Mouse (Mus musculus) MEL (cell line): ENCODE measurements around the gene Afdn. TPM values are rescaled to one million over a fixed set of nuclear protein-coding genes. Genes with fewer than 3 reads are reported as not detected.

Experiments used
- DNase-seq: peaks from one replicate; pipeline ENCODE4 v3.0.0; 2011; ENCODE audit warnings: low read depth, low spot score
- H3K27ac ChIP-seq: 2 replicates; pipeline ENCODE4 v1.5.1; 2012; ENCODE audit warnings: low read depth, mild to moderate bottlenecking, control low read depth, low read length, moderate library complexity; ENCODE audit not compliant: control insufficient read depth
- H3K27me3 ChIP-seq, 2 experiments: fragments of 150-350 bp in 1 of 2; sonication (generic) in 1 of 2; 2 replicates each; pipeline ENCODE4 v1.6.1; 2012; ENCODE audit warnings: low read length in 2 of 2, mild to moderate bottlenecking in 2 of 2, improper control_type of control experiment in 1 of 2, moderate library complexity in 1 of 2; ENCODE audit not compliant: insufficient read depth in 2 of 2, control insufficient read depth in 1 of 2
- H3K36me3 ChIP-seq, 2 experiments: 2 replicates each; pipeline ENCODE4 v1.6.1; 2012 to 2014; ENCODE audit warnings: low read length in 2 of 2, improper control_type of control experiment in 1 of 2, inconsistent platforms in 1 of 2, mild to moderate bottlenecking in 1 of 2; ENCODE audit not compliant: insufficient read depth in 2 of 2, control insufficient read depth in 1 of 2
- H3K4me1 ChIP-seq, 2 experiments: fragments of 150-350 bp in 1 of 2; sonication (generic) in 1 of 2; 2 replicates each; pipeline ENCODE4 v1.6.1; 2012; ENCODE audit warnings: low read length in 2 of 2, improper control_type of control experiment in 1 of 2, mild to moderate bottlenecking in 1 of 2; ENCODE audit not compliant: insufficient read depth in 2 of 2, control insufficient read depth in 1 of 2
- H3K4me3 ChIP-seq, 2 experiments: fragments of 150-350 bp in 1 of 2; sonication (generic) in 1 of 2; 2 replicates each; pipeline ENCODE4 v1.5.1; 2012; ENCODE audit warnings: low read depth in 2 of 2, low read length in 2 of 2, mild to moderate bottlenecking in 2 of 2, moderate library complexity in 2 of 2, control low read depth in 1 of 2, improper control_type of control experiment in 1 of 2; ENCODE audit not compliant: control insufficient read depth in 1 of 2, insufficient read depth in 1 of 2
- H3K79me2 ChIP-seq: 2 replicates; pipeline ENCODE4 v1.6.1; 2012; ENCODE audit warnings: mild to moderate bottlenecking, low read length, moderate library complexity; ENCODE audit not compliant: control insufficient read depth, poor library complexity, insufficient read depth
- H3K9ac ChIP-seq: 2 replicates; pipeline ENCODE4 v1.6.1; 2012; ENCODE audit warnings: low read depth, mild to moderate bottlenecking, control low read depth, low read length, moderate library complexity; ENCODE audit not compliant: control insufficient read depth, poor library complexity, severe bottlenecking
- H3K9me3 ChIP-seq: fragments of 150-350 bp; sonication (generic); replicated peaks from 2 replicates; pipeline ENCODE4 v1.6.1; 2012; ENCODE audit warnings: mild to moderate bottlenecking, low read length, improper control_type of control experiment, moderate library complexity; ENCODE audit not compliant: insufficient read depth
- BHLHE40 ChIP-seq: IDR thresholded peaks from 2 replicates; pipeline ENCODE4 v1.6.1; 2012; ENCODE audit warnings: low read depth, mild to moderate bottlenecking, inconsistent platforms, low read length, improper control_type of control experiment, borderline replicate concordance
- CHD1 ChIP-seq: IDR thresholded peaks from 2 replicates; pipeline ENCODE4 v1.6.1; 2012; ENCODE audit warnings: low read depth, mild to moderate bottlenecking, inconsistent platforms, low read length, improper control_type of control experiment
- CHD2 ChIP-seq: IDR thresholded peaks from 2 replicates; pipeline ENCODE4 v1.6.1; 2011; ENCODE audit warnings: low read length, improper control_type of control experiment
- E2F4 ChIP-seq: IDR thresholded peaks from 2 replicates; pipeline ENCODE4 v1.6.1; 2011; ENCODE audit warnings: low read depth, low read length, improper control_type of control experiment, borderline replicate concordance
- ELF1 ChIP-seq: IDR thresholded peaks from 2 replicates; pipeline ENCODE4 v1.6.1; 2014; ENCODE audit warnings: low read depth, mild to moderate bottlenecking, inconsistent platforms, low read length, improper control_type of control experiment, moderate library complexity
- GABPA ChIP-seq: IDR thresholded peaks from 2 replicates; pipeline ENCODE4 v1.6.1; 2012; ENCODE audit warnings: low read depth, mild to moderate bottlenecking, inconsistent platforms, low read length, improper control_type of control experiment, moderate library complexity
- GATA1 ChIP-seq: IDR thresholded peaks from 2 replicates; pipeline ENCODE4 v1.6.1; 2011; ENCODE audit warnings: low read depth, low read length, improper control_type of control experiment
- JUND ChIP-seq: IDR thresholded peaks from 2 replicates; pipeline ENCODE4 v1.6.1; 2011; ENCODE audit warnings: low read depth, mild to moderate bottlenecking, improper control_type of control experiment, low read length
- MAFK ChIP-seq: IDR thresholded peaks from 2 replicates; pipeline ENCODE4 v1.6.1; 2011; ENCODE audit warnings: low read depth, mild to moderate bottlenecking, low read length, improper control_type of control experiment, borderline replicate concordance
- MAX ChIP-seq: IDR thresholded peaks from 2 replicates; pipeline ENCODE4 v1.6.1; 2011; ENCODE audit warnings: low read length, improper control_type of control experiment
- MAZ ChIP-seq: IDR thresholded peaks from 2 replicates; pipeline ENCODE4 v1.6.1; 2012; ENCODE audit warnings: low read depth, mild to moderate bottlenecking, inconsistent platforms, low read length, improper control_type of control experiment
- MEF2A ChIP-seq: IDR thresholded peaks from 2 replicates; pipeline ENCODE4 v1.6.1; 2014; ENCODE audit warnings: low read depth, mild to moderate bottlenecking, inconsistent platforms, low read length, improper control_type of control experiment; ENCODE audit not compliant: poor library complexity, insufficient replicate concordance, severe bottlenecking; ENCODE audit errors: extremely low read depth
- RCOR1 ChIP-seq: IDR thresholded peaks from 2 replicates; pipeline ENCODE4 v1.6.1; 2012; ENCODE audit warnings: low read depth, mild to moderate bottlenecking, inconsistent platforms, low read length, improper control_type of control experiment
- SIN3A ChIP-seq: IDR thresholded peaks from 2 replicates; pipeline ENCODE4 v1.6.1; 2012; ENCODE audit warnings: low read length, improper control_type of control experiment, inconsistent platforms
- SMC3 ChIP-seq: IDR thresholded peaks from 2 replicates; pipeline ENCODE4 v1.6.1; 2011; ENCODE audit warnings: low read depth, low read length, improper control_type of control experiment
- TAL1 ChIP-seq: IDR thresholded peaks from 2 replicates; pipeline ENCODE4 v1.6.1; 2012; ENCODE audit warnings: mild to moderate bottlenecking, inconsistent platforms, low read length, moderate library complexity, mixed read lengths
- TBP ChIP-seq: IDR thresholded peaks from 2 replicates; pipeline ENCODE4 v1.8.0; 2011; ENCODE audit warnings: low read depth, low read length, improper control_type of control experiment
- TCF12 ChIP-seq: IDR thresholded peaks from 2 replicates; pipeline ENCODE4 v1.6.1; 2014; ENCODE audit warnings: low read depth, mild to moderate bottlenecking, inconsistent platforms, low read length, improper control_type of control experiment, moderate library complexity
- UBTF ChIP-seq: IDR thresholded peaks from 2 replicates; pipeline ENCODE4 v1.6.1; 2012; ENCODE audit warnings: low read depth, mild to moderate bottlenecking, inconsistent platforms, low read length, improper control_type of control experiment, moderate library complexity, borderline replicate concordance; ENCODE audit not compliant: insufficient read depth
- USF2 ChIP-seq, 2 experiments: IDR thresholded peaks; 2 replicates each; pipeline ENCODE4 v1.6.1; 2011 to 2012; ENCODE audit warnings: improper control_type of control experiment in 2 of 2, low read length in 2 of 2, borderline replicate concordance in 1 of 2, inconsistent platforms in 1 of 2, low read depth in 1 of 2, mild to moderate bottlenecking in 1 of 2; ENCODE audit not compliant: insufficient read depth in 1 of 2
- ZC3H11A ChIP-seq: IDR thresholded peaks from 2 replicates; pipeline ENCODE4 v1.6.1; 2012; ENCODE audit warnings: low read depth, mild to moderate bottlenecking, inconsistent platforms, low read length, improper control_type of control experiment
- ZKSCAN1 ChIP-seq: IDR thresholded peaks from 2 replicates; pipeline ENCODE4 v1.6.1; 2012; ENCODE audit warnings: low read depth, mild to moderate bottlenecking, inconsistent platforms, low read length, improper control_type of control experiment, moderate library complexity
- ZMIZ1 ChIP-seq: IDR thresholded peaks from 2 replicates; pipeline ENCODE4 v1.6.1; 2012; ENCODE audit warnings: low read depth, mild to moderate bottlenecking, inconsistent platforms, low read length, improper control_type of control experiment, moderate library complexity
- ZNF384 ChIP-seq: IDR thresholded peaks from 2 replicates; pipeline ENCODE4 v1.6.1; 2012; ENCODE audit warnings: low read depth, mild to moderate bottlenecking, inconsistent platforms, low read length, improper control_type of control experiment
- polyA plus RNA-seq, 2 experiments: library from polyadenylated mRNA; stranded (reverse) in 1 of 2; unstranded in 1 of 2; fragments of >175 nt in 1 of 2; fragments of >200 nt in 1 of 2; gene quantifications; 2 replicates each; pipeline versions ENCODE4 v1.2.1 to v1.2.4; 2012; ENCODE audit warnings: low replicate concordance in 2 of 2, low read depth in 1 of 2; ENCODE audit not compliant: insufficient read length in 2 of 2, insufficient read depth in 1 of 2, missing spikeins in 1 of 2
- total RNA-seq: library from RNA; depleted of rRNA; stranded (reverse); fragments of 300-350 nt; gene quantifications from 2 replicates; pipeline ENCODE4 v1.2.3, GENCODE M21; 2012

Gene Afdn
- total and polyA plus RNA-seq, 3 experiments, result 0.39 TPM; not detected in 1

GRCm38 (mm10) chr17:13714128-13714527 is 46.2 kb upstream of the Afdn start:
- no peaks in the 10 kb centered on the region for H3K4me1 ChIP-seq
- no peak overlapping the region for H3K9ac ChIP-seq
- no peaks in the 10 kb centered on the region for H3K79me2 ChIP-seq
- H3K27me3 ChIP-seq, result no peaks in the 10 kb centered on the region
- H3K4me3 ChIP-seq, result no peak overlapping the region
- DNase-seq, result no peak
- no peak overlapping the region for H3K27ac ChIP-seq
- no peaks in the 10 kb centered on the region for H3K9me3 ChIP-seq
- H3K36me3 ChIP-seq, result no peaks in the 10 kb centered on the region
- TF ChIP-seq UBTF (no peak), USF2 (IDR thresholded peaks at IDR 0.05; ENCODE audit: borderline replicate concordance in 1 of 2, insufficient read depth in 1 of 2, low read depth in 1 of 2, low read length in 2 of 2) (no peak), MAFK (no peak), ZNF384 (no peak), GABPA (no peak), JUND (no peak), ZMIZ1 (no peak), MEF2A (no peak), TCF12 (no peak), ELF1 (no peak), BHLHE40 (no peak), GATA1 (no peak)

GRCm38 (mm10) chr17:13714654-13715053 is 45.7 kb upstream of the Afdn start:
- Histone ChIP-seq H3K9me3 (no peaks in the 10 kb centered on the region), H3K4me1 (no peaks in the 10 kb centered on the region), H3K27me3 (no peaks in the 10 kb centered on the region), H3K27ac (no peak overlapping the region), H3K9ac (no peak overlapping the region), H3K79me2 (no peaks in the 10 kb centered on the region), H3K36me3 (no peaks in the 10 kb centered on the region), H3K4me3 (no peak overlapping the region)
- DNase-seq, result no peak
- TF ChIP-seq E2F4 (no peak), TBP (no peak), CHD1 (no peak), UBTF (no peak), GABPA (no peak), JUND (no peak), TAL1 (no peak), CHD2 (no peak), ZC3H11A (no peak), MAFK (no peak), MAX (no peak), MAZ (no peak), ELF1 (no peak), RCOR1 (no peak), ZKSCAN1 (no peak), SMC3 (no peak), SIN3A (no peak)
